ENCODE assay signal across 22 mouse cellular contexts in the genomic region with DNA sequence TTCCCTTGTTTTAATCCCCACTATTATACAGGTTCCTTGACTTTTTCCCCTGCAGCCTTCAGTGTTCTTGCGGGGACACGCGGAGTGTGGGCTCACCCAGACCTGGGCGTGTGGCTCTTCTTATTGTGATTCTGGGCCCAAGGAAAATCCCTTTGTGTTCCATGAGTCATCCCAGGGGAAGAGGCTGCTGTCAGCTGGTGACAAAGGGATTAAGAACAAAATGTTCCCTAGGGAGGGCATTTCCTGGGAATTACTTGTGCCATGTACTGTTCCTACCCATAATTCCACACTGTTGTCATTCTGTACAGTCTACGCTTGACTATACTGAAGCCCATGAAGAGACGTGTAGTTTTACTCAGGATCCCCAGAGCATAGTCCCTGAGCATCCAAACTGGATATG. TPM values are rescaled to one million over a fixed set of nuclear protein-coding genes. Genes with fewer than 3 reads are reported as not detected.
A peak's percentile ranks its signal among the peaks of the same experiment; 100 is the strongest.
DNase-seq lines count a peak whose midpoint lies in the region; ATAC-seq and TF ChIP-seq lines count a peak whose summit lies in the region.
"Had no signal": no experiment of that assay in that cellular context is flagged by ENCODE, and none has a peak within 500 bp of the region (broad histone marks: within the 10 kb centered on the region; RNA-seq: fewer than 3 reads in every experiment).

No protein-coding gene starts in this region.

- peak; percentile 65 for DNase-seq in lung, postnatal 0 days (ENCODE audit: low spot score)
- DNase-seq in lung, adult 18-20 months = no peak
- DNase-seq in 3T3-L1 (ENCODE audit: low read depth, low spot score) (peak; percentile 37), R1 (ENCODE audit: low read depth, low spot score) (peak; percentile 64)
- no peak for DNase-seq in heart, postnatal 4 days
- DNase-seq in cerebellum, postnatal 25 days = no peak
- DNase-seq: adrenal gland, adult 2 months; B cell, adult 2 months; cerebellum, adult 11-12 months; cerebellum, postnatal 10 days; embryo, embryonic 11 days; gastrocnemius, postnatal 25 days had no signal

- peak; percentile 99 for TF ChIP-seq EP300 in lung, postnatal 0 days (IDR thresholded peaks at IDR 0.05)

- no peaks in the 10 kb centered on the region for H3K36me3 ChIP-seq in lung, postnatal 0 days (ENCODE audit: insufficient read depth, low read length)
- H3K36me3 ChIP-seq: embryonic facial prominence, embryonic 12.5 days; forebrain, embryonic 12.5 days; G1E; heart, embryonic 12.5 days; hindbrain, embryonic 15.5 days had no signal

- no peak for TF ChIP-seq POLR2A in olfactory bulb, adult 2 months (IDR thresholded peaks at IDR 0.05; ENCODE audit: insufficient read depth, low read depth, low read length)

- H3K9ac ChIP-seq in lung, postnatal 0 days (replicated peaks; ENCODE audit: low read depth) = no peak overlapping the region
- H3K9ac ChIP-seq: embryonic facial prominence, embryonic 12.5 days; forebrain, embryonic 12.5 days; heart, embryonic 12.5 days; hindbrain, embryonic 15.5 days had no signal

- H3K9me3 ChIP-seq in lung, postnatal 0 days (ENCODE audit: low read length) = no peaks in the 10 kb centered on the region
- H3K9me3 ChIP-seq: embryonic facial prominence, embryonic 12.5 days; forebrain, embryonic 12.5 days; heart, embryonic 12.5 days; hindbrain, embryonic 15.5 days had no signal

- H3K4me1 ChIP-seq in lung, postnatal 0 days (ENCODE audit: insufficient read depth, low read depth, low read length) = no peaks in the 10 kb centered on the region; the same call in 1 of the 2 replicates
- H3K4me1 ChIP-seq in olfactory bulb, adult 2 months (ENCODE audit: control insufficient read depth, insufficient read depth, low read length) = peaks cover 9% of the 10 kb centered on the region
- H3K4me1 ChIP-seq: embryonic facial prominence, embryonic 12.5 days; forebrain, embryonic 12.5 days; hindbrain, embryonic 15.5 days had no signal

- ATAC-seq in lung, postnatal 0 days = peak; percentile 78
- ATAC-seq: activated CD4-positive, CD25-positive, alpha-beta regulatory T cell, adult 4 months; CD4-positive, CD25-positive, alpha-beta regulatory T cell, adult 4 months; forebrain, embryonic 16.5 days; intestine, embryonic 16.5 days had no signal

- 68% methylated on average over 6 of the region's 6 CpGs for WGBS in lung, postnatal 0 days
- WGBS in olfactory bulb, adult 2 months = 54% methylated on average over 6 of the region's 6 CpGs

- H3K27me3 ChIP-seq in lung, postnatal 0 days (replicated peaks; ENCODE audit: insufficient read depth, low read length) = no peaks in the 10 kb centered on the region
- H3K27me3 ChIP-seq: embryonic facial prominence, embryonic 12.5 days; forebrain, embryonic 12.5 days; heart, embryonic 12.5 days; hindbrain, embryonic 15.5 days had no signal

- no peak overlapping the region for H3K27ac ChIP-seq in lung, postnatal 0 days (ENCODE audit: low read length)
- H3K27ac ChIP-seq in olfactory bulb, adult 2 months (ENCODE audit: insufficient read depth, low read depth, low read length) = 0 out of 2 replicates have a peak overlapping the region, but pooled peaks have one; percentile 8
- H3K27ac ChIP-seq: embryonic facial prominence, embryonic 12.5 days; forebrain, embryonic 12.5 days; hindbrain, embryonic 15.5 days had no signal

- no peak overlapping the region for H3K4me2 ChIP-seq in lung, postnatal 0 days (replicated peaks; ENCODE audit: low read depth, low read length)
- H3K4me2 ChIP-seq: embryonic facial prominence, embryonic 12.5 days; forebrain, embryonic 12.5 days; heart, embryonic 12.5 days; hindbrain, embryonic 15.5 days had no signal

- H3K4me3 ChIP-seq in lung, postnatal 0 days (ENCODE audit: low read depth, low read length) = no peak overlapping the region
- H3K4me3 ChIP-seq in olfactory bulb, adult 2 months (ENCODE audit: insufficient read depth, low read depth, low read length) = no peak overlapping the region
- H3K4me3 ChIP-seq: embryonic facial prominence, embryonic 12.5 days; forebrain, embryonic 12.5 days; heart, embryonic 12.5 days; hindbrain, embryonic 15.5 days had no signal

- no peak for TF ChIP-seq CTCF in lung, postnatal 0 days (IDR thresholded peaks at IDR 0.05)
- TF ChIP-seq CTCF in olfactory bulb, adult 2 months (IDR thresholded peaks at IDR 0.05; ENCODE audit: insufficient read depth, low read depth, low read length) = no peak

RNA-seq across cellular contexts. Expression of gene Prkce, which starts 10.6 kb away (rescaled TPM):
- 10.6 and 10.9 TPM in 2 replicates for polyA plus RNA-seq in lung, postnatal 0 days (2015; fragmentation: Nextera tagmentation; extraction: Ambion mirVana)
- 221 TPM in 1 of 2 replicates, not detected in the other for polyA plus RNA-seq in olfactory bulb, adult 2 months (2012; ENCODE audit: insufficient read depth, insufficient read length, low replicate concordance, missing spikeins)
- 10 to 100 TPM; 33.8 to 35.5 TPM for total RNA-seq in heart, postnatal 4 days (2021)

RNA-seq across cellular contexts. Expression of gene Srbd1, which starts 12.0 kb away (rescaled TPM):
- 4.0 and 6.4 TPM in 2 replicates for polyA plus RNA-seq in lung, postnatal 0 days (2015; fragmentation: Nextera tagmentation; extraction: Ambion mirVana)
- polyA plus RNA-seq in olfactory bulb, adult 2 months (2012; ENCODE audit: insufficient read depth, insufficient read length, low replicate concordance, missing spikeins) = not detected in 2 replicates
- total RNA-seq in heart, postnatal 4 days (2021) = 10 to 100 TPM; 19.5 to 19.9 TPM

Comparison
In these comparisons a context has a peak if more than half of its experiments do, and no peak if none do; other contexts are left out.
1. DNase-seq: peak in lung, postnatal 0 days (single experiment), 3T3-L1 (single experiment) and R1 (single experiment); none in lung, adult 18-20 months (0 of 2), heart, postnatal 4 days (single experiment) and cerebellum, postnatal 25 days (0 of 2).